Mouse (Mus musculus): Measurements from ENCODE around the gene Hspa12b.

- TF ChIP-seq POLR2A (IDR thresholded peaks at IDR 0.05; ENCODE audit: insufficient read depth, low read depth, low read length) = no peak
- TF ChIP-seq CTCF (IDR thresholded peaks at IDR 0.05) = no peak
Observed at GRCm38 (mm10) chr2:131125964-131126815, 890 bp upstream of the Hspa12b start.

Measured in heart, adult 2 months (tissue).